Mouse (Mus musculus) lung, postnatal 0 days (tissue): ENCODE measurements around the gene Gm44502.

ENCODE experiments used
- CTCF ChIP-seq: IDR thresholded peaks from 2 replicates; pipeline ENCODE4 v1.5.1; 2016; ENCODE audit warnings: antibody characterized with exemption, mild to moderate bottlenecking
- EP300 ChIP-seq: IDR thresholded peaks from 2 replicates; pipeline ENCODE4 v1.6.1; 2016; ENCODE audit warnings: antibody characterized with exemption, mild to moderate bottlenecking, control low read depth

DNA sequence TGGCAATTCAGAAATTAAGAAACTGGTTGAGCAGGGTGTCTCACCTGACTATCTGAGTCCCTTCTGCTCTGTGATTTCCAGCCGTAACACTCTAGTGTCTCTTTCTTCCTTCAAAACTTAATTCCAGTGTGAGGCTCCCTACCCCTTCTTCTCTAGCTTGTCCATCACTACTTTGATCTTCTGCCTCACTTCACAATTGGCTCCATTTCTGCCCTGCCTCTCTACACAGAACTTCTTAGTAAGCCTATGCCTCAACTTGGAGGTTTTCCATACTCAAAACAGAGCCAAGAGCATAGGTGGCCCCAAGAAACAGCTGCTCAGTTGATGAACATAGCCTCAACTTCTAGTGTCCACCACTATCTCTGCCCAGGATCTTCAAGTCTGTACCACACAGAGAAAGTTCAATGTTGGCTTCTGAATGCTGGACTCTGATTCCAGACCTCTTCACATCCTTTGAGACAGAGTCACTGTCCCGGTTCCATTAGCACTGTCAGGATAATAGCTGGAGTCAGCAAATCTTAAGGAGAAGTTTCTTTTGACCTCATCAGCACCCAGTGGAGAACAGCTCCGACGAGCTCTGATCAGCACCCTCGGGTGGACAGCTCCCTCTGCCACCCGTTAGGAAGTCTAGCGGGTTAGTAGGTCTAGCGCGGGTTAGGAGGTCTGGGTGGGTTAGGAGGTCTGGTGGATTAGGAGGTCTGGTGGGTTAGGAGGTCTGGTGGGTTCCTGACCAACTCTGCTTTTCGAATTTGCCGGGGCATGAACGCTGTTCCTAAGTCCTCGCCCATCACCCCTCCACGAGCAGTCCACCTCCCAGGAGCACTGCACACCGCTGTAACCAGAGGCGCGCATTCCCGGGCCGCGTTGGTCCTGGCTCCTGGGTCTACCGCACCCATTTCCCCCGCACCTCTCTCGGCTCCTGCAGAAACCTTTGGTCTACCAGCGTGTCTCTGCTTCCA, 23.7 kb upstream of the Gm44502 start:
- no peak for TF ChIP-seq CTCF
- TF ChIP-seq EP300, result no peak
